Mouse (Mus musculus): ENCODE results near the gene Olfr373.
"Not testable (repeated sequence)": the region's sequence is repeated elsewhere in the genome, so short reads cannot be mapped to it uniquely, and the experiment has no call there.

- not testable (repeated sequence) for TF ChIP-seq CTCF, EP300 (IDR thresholded peaks at IDR 0.05; ENCODE audit: low read depth)
These were observed 25.3 kb upstream of the Olfr373 start for GRCm38 (mm10) chr8:72057643-72058042.

All from heart, postnatal 0 days (tissue).